Mouse (Mus musculus) thymus, postnatal 4 days (tissue): ENCODE measurements around the gene Gm12845.
"Not testable (repeated sequence)": the region's sequence is repeated elsewhere in the genome, so short reads cannot be mapped to it uniquely, and the experiment has no call there.

Experiments used
- DNase-seq: peaks from one replicate; pipeline ENCODE4 v3.0.0; 2021

Gene Gm12845

DNA sequence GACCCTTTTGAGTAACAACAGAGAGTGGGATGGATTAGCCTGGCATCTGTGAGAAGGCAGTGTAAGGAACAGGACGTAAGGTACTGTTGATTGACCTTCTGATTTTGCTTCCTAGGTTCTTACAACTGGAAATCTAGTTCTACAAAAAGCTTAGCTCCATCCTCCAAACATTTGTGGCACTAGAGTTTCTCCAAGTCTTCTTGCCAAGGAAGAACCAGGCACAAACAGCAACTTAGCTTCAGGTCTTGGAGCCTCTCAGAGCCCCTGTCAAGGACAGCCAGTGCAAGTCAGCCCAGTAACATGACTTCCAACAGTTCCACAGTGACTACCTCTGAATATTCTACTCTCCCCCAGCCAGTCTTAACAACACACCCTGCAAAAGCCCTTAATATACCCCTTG, at the start of gene Gm12845:
Gene Gm12845, plus strand, starts transcription at position 301 of the 400 bp plus-strand sequence.
- DNase-seq = no peak

DNA sequence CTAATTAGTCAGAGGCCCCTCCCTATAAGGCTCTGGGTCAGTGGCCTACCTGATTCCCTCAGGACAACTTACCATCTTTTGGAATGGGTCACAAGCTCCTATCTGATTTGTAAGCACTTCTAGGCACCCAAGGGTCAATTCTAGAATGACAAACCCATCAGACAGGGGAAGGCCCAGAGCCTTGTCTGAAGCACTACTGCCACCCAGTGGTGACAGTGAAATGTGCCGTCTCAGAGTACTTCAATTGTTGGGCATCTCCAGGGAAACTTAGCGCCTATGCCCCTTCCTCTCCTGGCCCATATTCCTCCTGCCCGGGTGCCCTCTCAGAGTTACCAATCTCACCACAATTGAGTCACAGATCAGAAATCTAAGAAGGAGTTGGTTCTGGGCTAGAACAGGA, 47.3 kb upstream of the Gm12845 start:
- peak; percentile 84 for DNase-seq

DNA sequence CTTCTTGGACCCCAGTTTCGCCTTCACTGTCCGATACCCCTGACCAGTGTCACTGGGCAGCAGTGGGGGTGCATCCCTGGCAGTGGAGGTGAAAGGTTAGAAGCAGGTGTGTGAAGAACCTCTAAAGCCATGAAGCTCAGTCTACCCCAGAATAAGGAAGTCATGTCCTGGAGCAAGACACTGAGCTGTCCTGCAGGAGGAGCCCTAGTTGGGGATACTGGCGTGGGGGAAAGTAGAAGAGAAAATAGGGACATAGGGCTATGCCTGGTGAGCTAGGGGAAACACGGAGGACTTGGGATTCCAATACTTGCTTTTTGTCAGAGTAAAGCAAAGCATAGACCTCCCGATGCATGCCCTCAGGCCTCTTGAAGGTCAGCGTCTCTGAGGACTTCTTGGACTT, 43.2 kb upstream of the Gm12845 start:
- DNase-seq = no peak

DNA sequence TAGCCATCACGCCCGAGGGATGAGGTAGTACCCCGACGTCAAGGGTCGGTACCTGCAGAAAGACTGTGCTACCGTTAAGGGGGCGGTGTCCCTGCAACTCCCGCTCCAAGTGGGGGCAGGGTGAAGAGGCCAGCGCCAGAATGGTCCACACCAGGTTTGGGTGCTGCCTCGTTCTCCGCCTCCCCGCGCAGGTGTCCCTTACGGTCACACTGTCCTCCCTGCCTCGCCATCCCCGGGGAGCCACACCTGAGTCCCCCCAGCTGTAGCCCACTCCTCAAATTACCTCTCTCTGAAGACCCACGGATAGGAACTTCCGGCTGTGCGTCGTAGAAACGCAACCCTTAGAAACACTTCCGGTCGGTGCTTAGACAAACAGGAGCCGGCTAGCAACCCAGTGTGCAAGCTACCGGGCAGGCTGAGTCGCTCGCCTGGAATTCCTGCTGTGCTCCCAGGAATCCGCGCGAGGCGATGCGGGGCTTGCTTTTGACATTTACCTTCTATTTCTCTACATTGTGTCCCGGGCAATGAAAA, 42.2 kb upstream of the Gm12845 start, which contains the start of gene Dmap1:
Gene Dmap1, minus strand, starts transcription at position 343 of the 531 bp plus-strand sequence.
- peak; percentile 84 for DNase-seq

DNA sequence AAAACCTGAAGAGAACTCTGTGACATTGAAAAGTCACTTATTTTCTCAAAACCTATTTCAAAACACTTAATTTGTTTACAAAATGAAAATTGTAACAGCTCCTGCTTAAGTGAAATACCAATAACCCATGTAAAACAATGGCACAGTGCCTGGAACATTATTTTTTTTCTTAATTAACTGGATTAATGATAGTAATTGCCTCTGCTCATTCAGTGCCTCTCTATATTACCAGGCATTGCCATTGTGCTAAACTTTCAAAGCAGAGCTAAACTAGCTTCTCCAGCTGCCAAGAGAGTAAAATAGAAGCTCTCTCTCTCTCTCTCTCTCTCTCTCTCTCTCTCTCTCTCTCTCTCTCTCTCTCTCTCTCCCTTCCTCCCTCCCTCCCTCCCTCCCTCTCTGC, 41.7 kb upstream of the Gm12845 start:
- no peak for DNase-seq

DNA sequence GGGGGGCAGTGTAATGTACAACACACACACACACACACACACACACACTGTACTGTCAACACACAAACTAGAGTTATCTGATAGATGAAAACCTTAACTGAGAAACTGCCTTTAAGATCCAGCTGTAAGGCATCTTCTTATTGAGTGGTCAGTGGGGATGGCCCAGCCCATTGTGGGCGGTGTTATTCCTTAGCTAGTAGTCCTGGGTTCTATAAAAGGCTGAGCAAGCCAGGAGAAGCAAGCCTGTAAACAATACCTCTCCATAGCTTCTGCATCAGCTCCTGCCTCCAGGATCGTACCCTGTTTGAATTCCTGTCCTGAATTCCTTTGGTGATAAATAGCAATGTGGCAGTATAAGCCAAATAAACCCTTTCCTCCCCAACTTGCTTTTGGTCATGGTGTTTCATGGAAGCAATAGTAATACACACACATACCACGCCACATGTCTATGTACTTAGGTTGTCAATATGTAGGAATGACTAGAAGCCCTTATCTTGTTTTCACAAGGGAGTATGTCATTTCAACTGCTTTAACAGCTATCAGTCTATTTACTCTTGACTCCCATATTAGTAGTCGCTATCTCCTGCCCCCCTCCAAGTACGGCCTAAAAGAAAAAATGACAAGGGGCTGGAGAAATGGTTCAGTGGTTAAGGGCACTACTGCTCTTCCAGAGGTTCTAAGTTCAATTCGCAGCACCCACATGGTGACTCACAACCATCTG, 41.0 kb upstream of the Gm12845 start:
- no peak for DNase-seq

DNA sequence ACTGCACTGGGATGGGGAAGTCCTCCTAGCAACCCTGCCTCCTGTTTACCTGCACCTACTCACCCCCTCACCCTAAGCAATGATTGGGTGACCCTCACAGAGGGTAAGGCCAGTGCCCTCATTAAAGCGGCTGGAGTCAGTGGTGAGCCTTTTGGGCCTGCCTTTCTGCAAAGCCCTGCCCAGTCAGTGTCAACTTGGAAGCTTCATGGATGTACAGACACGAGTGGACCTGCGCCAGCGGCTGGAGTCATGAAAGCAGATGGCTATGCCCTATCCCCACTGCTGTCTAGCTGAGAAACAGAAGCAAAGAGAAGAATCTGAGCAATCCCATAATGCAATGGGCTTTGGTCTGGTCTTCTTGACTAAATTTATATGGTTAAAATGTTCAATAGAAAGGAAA, 37.9 kb upstream of the Gm12845 start:
- no peak for DNase-seq

DNA sequence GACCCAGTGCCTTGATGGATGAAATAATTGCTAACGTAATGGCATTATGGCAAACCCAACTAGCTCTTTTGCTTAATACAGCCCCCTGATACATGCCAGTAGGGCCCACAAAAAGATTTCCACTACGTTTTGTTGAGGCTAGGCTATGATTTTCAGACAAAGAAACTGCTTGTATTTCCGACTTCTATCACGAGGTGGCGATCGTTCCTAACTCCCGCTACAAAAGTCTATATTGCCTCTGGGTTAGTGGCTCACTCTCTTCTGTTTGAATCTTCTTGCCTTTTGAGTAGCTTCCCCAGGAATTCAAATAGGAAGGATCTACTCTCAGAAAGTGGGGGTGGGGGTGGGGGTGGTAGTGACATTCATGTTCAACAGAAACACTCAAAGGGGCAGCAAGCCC, 18.9 kb upstream of the Gm12845 start:
- peak; percentile 71 for DNase-seq

DNA sequence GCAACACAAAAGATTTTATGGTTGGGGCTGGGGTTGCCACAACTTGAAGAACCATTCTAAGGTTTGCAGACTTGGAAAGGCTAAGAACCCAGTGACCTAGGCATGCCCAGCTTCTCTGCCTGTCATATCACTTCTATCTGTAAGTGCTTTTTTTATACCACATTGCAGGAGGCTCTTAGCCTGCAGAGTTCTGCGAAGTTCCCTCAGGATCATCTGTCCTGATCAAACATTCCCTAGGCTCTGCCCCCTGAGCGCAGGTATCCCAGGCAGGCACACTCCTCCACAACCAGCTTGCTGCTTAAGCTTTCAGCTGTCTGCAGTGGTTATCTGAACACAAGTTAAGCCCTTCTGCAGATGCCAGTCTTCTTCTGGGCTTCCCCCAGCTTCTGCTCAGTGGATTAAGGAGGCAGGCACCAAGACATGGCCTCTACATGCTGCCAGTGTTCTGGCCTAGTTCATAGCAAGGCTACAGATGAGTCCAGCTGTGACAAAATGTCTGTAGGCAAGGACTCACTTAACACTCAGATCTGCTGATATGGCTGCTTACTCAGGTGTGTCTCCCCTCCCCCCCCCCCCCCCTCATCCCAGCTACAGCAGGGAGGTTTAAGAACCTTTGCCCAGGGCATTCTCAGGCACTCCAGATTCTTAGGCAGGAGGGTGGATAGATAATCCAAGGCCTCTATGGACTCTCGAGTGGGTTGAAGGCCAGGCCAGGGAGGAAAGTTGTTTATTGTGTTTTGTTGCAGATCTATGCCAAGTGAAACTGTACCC, 15.2 kb upstream of the Gm12845 start:
- DNase-seq = no peak

DNA sequence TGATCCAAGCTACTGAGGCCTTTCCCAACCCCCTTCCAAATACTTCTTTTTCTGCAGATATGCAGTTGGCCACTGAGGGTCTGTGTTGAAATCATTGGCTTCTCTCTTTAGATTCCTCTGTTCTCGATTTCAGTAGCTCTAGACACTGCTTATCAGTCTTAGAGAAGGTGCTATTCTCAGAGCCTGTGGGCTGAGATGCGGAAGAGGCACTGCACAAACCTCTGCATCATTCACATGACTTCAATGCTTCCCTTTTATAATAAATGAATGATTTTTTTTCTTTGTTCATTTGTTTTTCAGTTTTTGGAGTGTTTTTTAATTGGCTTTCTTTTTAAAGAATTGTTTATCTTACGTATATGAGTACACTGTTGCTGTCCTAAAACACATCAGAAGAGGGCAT, 11.9 kb upstream of the Gm12845 start:
- DNase-seq = no peak

DNA sequence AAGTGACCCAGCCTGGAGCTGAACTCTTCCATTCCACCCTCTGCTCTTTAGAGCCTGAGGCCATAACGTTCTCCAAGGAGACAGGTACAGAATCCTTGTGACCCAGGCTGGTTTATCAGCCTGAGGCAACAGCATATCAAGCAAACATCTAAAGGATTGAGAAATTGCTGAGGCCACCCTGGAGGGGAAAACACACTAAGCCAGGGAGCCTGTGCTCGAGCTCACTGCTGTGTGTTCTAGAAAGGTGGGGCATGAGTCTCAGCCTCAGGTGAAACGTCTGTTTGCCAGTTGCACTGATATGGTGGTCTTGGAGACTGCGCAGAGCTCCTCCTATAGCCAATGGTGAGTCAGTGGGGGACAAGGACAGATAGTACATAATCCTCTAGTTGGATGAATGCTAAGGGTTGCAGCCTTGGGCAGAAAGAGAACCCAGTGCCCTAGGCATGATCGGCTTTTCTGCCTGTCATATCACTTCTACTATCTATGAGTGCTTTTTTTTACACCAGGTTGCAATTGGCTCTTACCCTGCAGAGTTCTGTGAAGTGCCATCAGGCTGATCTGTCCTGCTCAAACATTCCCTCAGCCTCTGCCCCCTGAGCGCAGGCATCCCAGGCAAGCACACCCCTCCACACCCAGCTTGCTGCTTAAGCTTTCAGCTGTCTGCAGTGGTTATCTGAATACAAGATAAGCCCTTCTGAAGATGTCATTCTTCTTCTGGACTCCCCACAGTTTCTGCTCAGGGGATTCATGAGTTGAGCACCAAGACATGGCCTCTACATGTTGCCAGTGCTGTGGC, 10.7 kb upstream of the Gm12845 start:
- no peak for DNase-seq

DNA sequence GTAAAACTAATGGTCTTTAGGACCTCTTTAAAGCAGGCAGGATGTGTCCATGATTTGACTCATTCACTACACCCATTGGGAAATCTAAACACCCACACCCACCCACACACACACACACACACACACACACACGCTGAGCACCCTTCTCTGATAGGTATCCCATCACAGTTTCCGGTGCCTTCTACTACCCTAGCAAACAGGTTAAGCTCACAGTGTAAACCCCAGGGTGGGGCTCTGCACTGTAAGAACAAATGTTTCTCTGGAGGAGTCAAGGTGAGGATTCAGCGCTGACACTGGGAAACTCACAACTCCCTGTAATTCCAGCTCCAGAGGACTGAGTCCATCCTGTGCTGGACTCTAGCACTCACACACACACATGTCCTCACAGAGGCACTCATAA, 7.7 kb downstream of the Gm12845 start:
- no peak for DNase-seq

DNA sequence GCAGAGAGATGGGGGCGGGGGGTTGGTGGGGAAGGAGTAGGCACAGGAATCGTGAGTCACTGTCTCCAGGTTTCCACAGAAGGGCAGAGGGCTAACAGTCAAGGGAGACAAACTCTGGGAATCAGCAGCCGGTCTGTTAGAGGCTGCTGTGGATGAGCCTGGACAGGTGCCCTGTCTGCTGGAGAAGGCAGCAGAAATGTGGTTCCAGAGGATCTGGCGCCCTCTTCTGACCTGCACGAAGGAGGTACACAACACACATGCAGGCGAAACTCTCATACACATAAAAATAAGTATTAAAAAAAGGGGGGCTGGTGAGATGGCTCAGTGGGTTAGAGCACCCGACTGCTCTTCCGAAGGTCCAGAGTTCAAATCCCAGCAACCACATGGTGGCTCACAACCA, 13.3 kb downstream of the Gm12845 start:
- peak; percentile 29 for DNase-seq

DNA sequence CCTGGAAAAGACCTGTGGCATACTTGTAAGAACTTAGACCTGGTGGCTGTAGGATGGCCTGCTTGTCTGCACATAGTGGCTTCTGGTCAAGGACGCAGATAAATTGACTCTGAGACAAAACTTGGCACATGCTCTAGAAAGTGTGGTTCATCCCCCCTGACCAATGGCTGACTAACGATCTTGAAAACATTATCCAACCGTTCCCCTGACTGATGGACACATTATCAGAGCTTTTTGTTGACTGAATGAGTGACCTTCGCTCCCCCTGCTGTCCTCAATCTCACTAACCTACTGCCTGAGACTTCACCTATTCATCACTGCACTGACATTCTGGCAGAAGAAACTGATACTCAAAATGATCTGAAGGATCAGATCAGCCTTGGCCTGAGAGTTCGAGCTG, 28.3 kb downstream of the Gm12845 start:
- DNase-seq = not testable (repeated sequence)

DNA sequence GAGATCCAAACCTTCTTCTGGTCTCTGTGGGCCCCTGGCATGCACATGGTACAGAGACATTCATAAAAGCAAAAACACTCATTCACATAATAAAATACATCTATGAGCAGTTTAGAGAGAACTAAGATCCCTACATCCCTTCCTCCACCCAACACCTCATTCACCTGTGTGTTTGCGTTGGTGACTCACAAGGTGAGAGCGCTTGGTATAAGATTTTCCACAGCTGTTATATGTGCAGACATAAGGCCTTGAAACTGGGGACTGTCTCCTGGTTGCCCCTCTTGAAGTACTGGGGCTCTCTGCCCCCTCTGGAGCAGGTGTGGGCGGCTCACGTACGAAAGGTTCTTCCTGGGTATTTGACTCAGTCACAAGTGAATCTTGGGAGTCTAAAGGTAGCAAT, 35.9 kb downstream of the Gm12845 start:
- DNase-seq = no peak

DNA sequence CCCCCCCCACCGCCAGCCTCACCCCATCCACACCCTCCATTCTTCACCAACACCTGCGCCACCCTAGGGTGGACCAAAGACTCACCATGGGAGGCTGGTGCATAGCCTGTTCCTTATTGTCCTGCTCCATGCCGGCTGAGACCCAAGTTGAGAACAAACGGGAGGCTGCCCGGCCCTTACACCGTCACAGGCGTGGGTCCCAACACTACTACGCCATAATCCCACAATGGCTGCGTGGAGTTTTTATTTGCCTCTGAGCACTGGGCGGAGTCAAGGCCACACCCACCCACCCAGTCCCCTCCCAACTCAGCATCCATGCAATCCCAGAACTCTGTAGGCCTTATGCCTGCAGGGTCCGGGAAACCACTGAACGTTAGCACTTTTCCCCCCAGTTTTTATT, 41.2 kb downstream of the Gm12845 start, which contains the start of gene Klf17:
Gene Klf17, minus strand, starts transcription at position 233 of the 400 bp plus-strand sequence.
- no peak for DNase-seq

DNA sequence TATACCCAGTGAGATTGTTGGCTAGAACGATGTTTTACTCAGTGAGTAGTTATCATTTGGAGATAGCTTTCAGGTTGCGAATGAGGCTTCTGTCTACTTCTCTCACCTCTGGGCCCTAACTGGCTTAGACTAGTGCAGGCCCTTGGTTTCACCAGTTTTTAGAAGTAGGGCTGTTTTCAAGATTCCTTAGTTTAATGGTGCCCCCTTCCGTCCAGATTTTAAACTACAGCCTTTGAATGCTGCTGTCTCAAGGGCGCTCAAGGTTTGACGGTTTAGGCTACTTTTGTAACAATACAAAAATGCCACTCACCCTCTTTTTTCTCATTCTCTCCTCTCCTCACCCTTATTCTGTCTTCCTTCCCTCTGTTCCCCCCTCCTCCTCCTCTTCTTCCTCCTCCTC, 46.7 kb downstream of the Gm12845 start:
- DNase-seq = peak; percentile 72

DNA sequence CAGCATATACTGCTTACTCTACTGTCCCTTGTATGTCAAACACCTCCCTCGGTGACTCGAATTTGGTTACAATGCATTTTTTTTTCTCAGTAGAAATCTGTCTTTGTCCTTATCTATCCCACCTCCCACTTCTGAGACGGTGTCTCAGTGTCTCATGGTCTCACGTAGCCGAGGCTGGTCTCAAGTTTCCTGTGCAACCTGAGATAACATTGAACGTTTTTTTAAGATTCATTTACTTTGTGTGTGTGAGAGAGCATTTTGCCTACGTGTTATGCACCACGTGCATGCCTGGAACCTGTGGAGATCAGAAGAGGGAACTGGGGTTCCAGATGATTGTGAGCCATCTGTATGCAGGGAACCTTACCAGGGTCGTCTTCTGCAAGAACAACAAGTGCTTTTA, 48.7 kb downstream of the Gm12845 start:
- no peak for DNase-seq
